Mouse (Mus musculus) brain, embryonic 14.5 days (tissue): ENCODE data around the gene Radil.

Experiments used
- CTCF ChIP-seq: fragments of 200-500 bp; IDR thresholded peaks from 2 replicates; pipeline ENCODE4 v1.5.1; 2012; ENCODE audit warnings: inconsistent platforms, mild to moderate bottlenecking, moderate library complexity, borderline replicate concordance; ENCODE audit not compliant: insufficient read depth, insufficient read length; ENCODE audit errors: extremely low read depth
- POLR2A ChIP-seq: fragments of 200-500 bp; IDR thresholded peaks from 2 replicates; pipeline ENCODE4 v1.6.1; 2012; ENCODE audit warnings: mild to moderate bottlenecking, inconsistent platforms, borderline replicate concordance; ENCODE audit not compliant: poor library complexity, insufficient read depth, insufficient read length, severe bottlenecking; ENCODE audit errors: extremely low read depth

GRCm38 (mm10) chr5:142504175-142504574 lies 46.7 kb downstream of the Radil start:
- no peak for TF ChIP-seq CTCF
- no peak for TF ChIP-seq POLR2A
